Mouse (Mus musculus): ENCODE results near the gene Trim3. TPM values are rescaled to one million over a fixed set of nuclear protein-coding genes. Genes with fewer than 3 reads are reported as not detected.
A peak's percentile ranks its signal among the peaks of the same experiment; 100 is the strongest.

Trim3 gene
- polyA plus RNA-seq, 1 experiment: 15.9 TPM

DNA sequence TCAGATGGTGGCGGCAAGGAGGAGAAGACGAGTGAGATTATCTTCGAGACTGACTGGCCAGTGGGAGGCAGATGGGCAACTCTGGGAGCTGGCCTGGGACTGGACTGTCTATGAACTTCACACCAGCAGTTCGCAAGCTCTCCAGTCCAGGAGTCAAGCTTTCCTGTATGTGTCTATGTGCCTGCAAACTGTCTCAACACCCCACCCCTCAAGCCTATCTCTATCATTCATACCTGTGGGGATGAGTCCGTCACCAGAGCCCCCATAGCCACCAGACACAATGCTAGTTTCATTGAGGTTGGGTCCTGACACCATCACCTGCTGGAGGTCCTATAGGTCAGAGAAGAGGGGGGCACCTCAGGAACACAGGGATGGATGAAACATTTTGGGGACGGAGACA is 5.4 kb upstream of the Trim3 start:
- no peak for TF ChIP-seq POLR2A (IDR thresholded peaks at IDR 0.05; ENCODE audit: borderline replicate concordance, control insufficient read depth, low read depth, low read length)
- no peak for TF ChIP-seq CTCF (IDR thresholded peaks at IDR 0.05; ENCODE audit: control insufficient read depth, insufficient read depth, low read length)
- H3K4me1 ChIP-seq (ENCODE audit: control insufficient read depth, insufficient read depth, low read length): peaks cover 1% of the 10 kb centered on the region; the same call in 1 of the 2 replicates
- H3K4me3 ChIP-seq (replicated peaks; ENCODE audit: control insufficient read depth, low read depth, low read length): no peak overlapping the region
- 83% methylated on average over 6 of the region's 6 CpGs for WGBS
- H3K27ac ChIP-seq (ENCODE audit: control insufficient read depth, insufficient read depth, low read depth, low read length, poor library complexity): no peak overlapping the region

DNA sequence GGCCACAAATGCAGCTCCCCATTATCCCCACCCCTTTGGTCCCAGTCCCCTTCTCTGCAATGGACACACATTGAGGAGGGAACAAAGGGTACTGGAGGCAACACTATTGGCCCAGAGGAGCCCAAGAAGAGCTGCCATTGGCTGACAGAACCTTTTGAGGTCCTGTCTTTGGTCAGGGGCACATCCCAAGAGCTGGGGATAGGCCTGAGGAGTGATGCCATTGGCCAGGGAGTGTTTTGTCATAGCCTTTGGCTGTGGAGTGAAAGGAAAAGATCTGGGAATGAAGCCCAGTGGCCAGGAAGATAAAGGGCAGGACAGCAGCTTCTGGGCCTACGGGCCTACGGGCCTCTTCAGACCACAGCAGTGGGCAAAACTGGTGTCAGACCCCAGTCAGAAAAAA is 2.4 kb upstream of the Trim3 start:
- whole genome bisulfite sequencing: 89% methylated on average over 2 of the region's 2 CpGs

DNA sequence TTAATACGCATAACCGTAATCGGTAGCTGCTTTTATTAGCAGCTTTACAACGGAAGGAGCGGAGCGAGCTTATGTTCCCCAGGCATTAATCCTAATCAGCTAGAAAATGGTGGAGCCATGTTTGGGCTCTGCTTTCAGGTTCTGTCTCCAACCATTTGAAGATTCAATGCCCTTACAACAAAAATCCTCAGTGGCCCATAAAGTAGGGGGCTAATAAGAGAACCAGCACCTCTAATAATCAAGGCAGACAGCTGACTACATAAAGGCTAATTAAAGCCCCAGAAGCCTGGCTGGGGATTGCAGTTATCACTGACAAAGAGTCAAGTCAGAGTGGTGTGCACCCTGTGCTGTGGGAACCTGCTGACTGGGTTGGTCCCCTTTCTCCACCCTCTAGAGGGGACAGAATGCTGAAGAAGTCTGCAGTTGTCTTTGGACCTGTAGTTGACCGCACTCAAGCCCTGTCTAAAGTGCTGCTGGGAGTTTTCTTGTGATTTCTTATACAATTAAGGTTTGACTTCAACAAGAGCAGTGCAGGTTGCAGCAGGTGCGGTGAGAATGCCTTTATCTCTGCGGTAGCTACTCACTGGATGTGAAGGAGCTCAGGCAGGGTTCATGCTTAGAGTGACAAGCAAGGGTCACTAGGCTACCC is 1.0 kb upstream of the Trim3 start:
- H3K4me1 ChIP-seq (ENCODE audit: control insufficient read depth, insufficient read depth, low read length): no peaks in the 10 kb centered on the region; the same call in 1 of the 2 replicates
- TF ChIP-seq CTCF (IDR thresholded peaks at IDR 0.05; ENCODE audit: control insufficient read depth, insufficient read depth, low read length) (no peak), POLR2A (IDR thresholded peaks at IDR 0.05; ENCODE audit: borderline replicate concordance, control insufficient read depth, low read depth, low read length) (no peak)
- WGBS: 57% methylated on average over 9 of the region's 9 CpGs
- no peak overlapping the region for H3K4me3 ChIP-seq (replicated peaks; ENCODE audit: control insufficient read depth, low read depth, low read length)
- H3K27ac ChIP-seq (ENCODE audit: control insufficient read depth, insufficient read depth, low read depth, low read length, poor library complexity): no peak overlapping the region

More for the DNA sequence above, 2.4 kb upstream of the Trim3 start:
- Histone ChIP-seq H3K4me3 (replicated peaks; ENCODE audit: control insufficient read depth, low read depth, low read length) (no peak overlapping the region), H3K27ac (ENCODE audit: control insufficient read depth, insufficient read depth, low read depth, low read length, poor library complexity) (no peak overlapping the region), H3K4me1 (ENCODE audit: control insufficient read depth, insufficient read depth, low read length) (no peaks in the 10 kb centered on the region; the same call in 1 of the 2 replicates)
- TF ChIP-seq CTCF (IDR thresholded peaks at IDR 0.05; ENCODE audit: control insufficient read depth, insufficient read depth, low read length) (no peak), POLR2A (IDR thresholded peaks at IDR 0.05; ENCODE audit: borderline replicate concordance, control insufficient read depth, low read depth, low read length) (no peak)

DNA sequence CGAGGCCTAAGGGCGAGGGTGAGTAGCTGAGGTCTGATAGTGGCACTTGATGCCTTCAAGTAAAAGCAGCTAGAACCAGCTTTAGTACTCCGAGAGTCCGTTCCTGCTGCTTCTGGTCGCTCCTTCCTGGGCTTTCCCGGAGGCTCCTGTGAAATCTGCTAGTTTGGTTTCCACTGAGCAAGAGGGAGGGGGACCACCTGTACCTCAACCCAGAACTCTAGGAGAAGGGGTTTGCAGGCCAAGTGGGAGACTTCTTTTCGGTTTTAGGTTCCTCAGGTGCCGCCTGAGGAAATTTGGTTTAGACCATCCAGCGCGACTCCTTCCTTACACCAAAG is 397 bp upstream of the Trim3 start:
- Histone ChIP-seq H3K4me3 (replicated peaks; ENCODE audit: control insufficient read depth, low read depth, low read length) (peak overlapping the region; percentile 73), H3K4me1 (ENCODE audit: control insufficient read depth, insufficient read depth, low read length) (no peaks in the 10 kb centered on the region; the same call in 1 of the 2 replicates), H3K27ac (ENCODE audit: control insufficient read depth, insufficient read depth, low read depth, low read length, poor library complexity) (no peak overlapping the region; the same call in 1 of the 2 replicates)
- TF ChIP-seq POLR2A (IDR thresholded peaks at IDR 0.05; ENCODE audit: borderline replicate concordance, control insufficient read depth, low read depth, low read length) (no peak), CTCF (IDR thresholded peaks at IDR 0.05; ENCODE audit: control insufficient read depth, insufficient read depth, low read length) (no peak)
- 1% methylated on average over 10 of the region's 10 CpGs for whole genome bisulfite sequencing

DNA sequence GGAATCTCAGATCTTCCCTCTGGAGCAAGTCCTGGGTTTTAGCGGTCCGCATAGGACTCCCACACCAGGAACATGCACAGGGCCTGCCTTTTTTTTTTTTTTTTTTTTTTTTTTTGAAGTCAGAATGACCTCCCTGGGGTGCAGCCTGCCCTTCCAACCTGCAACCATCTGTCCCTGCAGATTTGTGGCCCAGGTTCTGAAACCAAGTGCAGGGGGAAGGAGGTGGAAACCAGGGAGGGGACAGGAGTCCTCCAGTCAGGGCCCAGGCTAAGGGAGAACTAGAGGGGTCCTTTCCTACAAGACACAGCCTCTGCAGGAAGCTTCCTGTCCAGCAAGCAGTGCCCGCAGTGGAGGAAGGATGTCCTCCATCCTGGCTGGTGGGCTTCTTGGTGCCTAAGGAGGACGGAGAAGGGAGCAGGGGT is 809 bp downstream of the Trim3 start:
- WGBS: 38% methylated on average over 4 of the region's 4 CpGs

DNA sequence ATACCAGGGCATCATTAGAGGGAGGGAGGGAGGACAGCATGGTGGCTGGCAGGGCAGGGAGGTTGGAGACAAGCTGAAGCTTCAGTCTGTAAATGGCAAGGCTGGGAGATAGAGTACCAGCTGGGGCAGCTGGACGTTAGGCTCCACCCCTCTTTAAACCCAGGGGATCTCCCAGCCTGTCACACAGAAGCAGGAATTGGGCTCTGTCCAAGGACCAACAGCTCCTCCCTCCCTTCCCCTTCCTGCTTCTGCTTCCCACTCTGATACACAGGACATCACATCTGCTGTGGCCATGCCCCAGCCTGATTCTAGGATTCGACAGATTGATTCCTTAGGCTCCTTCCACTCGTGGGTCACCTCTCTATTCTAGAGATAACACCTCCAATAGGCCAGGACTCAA is 4.7 kb downstream of the Trim3 start:
- no peak overlapping the region for H3K4me3 ChIP-seq (replicated peaks; ENCODE audit: control insufficient read depth, low read depth, low read length)
- WGBS: 14% methylated on average over 3 of the region's 3 CpGs
- TF ChIP-seq POLR2A (IDR thresholded peaks at IDR 0.05; ENCODE audit: borderline replicate concordance, control insufficient read depth, low read depth, low read length): no peak
- no peak for TF ChIP-seq CTCF (IDR thresholded peaks at IDR 0.05; ENCODE audit: control insufficient read depth, insufficient read depth, low read length)
- H3K4me1 ChIP-seq (ENCODE audit: control insufficient read depth, insufficient read depth, low read length): peaks cover 3% of the 10 kb centered on the region; the same call in 1 of the 2 replicates
- no peak overlapping the region for H3K27ac ChIP-seq (ENCODE audit: control insufficient read depth, insufficient read depth, low read depth, low read length, poor library complexity)

More for the DNA sequence above, 809 bp downstream of the Trim3 start:
- Histone ChIP-seq H3K4me3 (replicated peaks; ENCODE audit: control insufficient read depth, low read depth, low read length) (peak overlapping the region; percentile 39), H3K27ac (ENCODE audit: control insufficient read depth, insufficient read depth, low read depth, low read length, poor library complexity) (no peak overlapping the region), H3K4me1 (ENCODE audit: control insufficient read depth, insufficient read depth, low read length) (peaks cover 1% of the 10 kb centered on the region; the same call in 1 of the 2 replicates)
- TF ChIP-seq POLR2A (IDR thresholded peaks at IDR 0.05; ENCODE audit: borderline replicate concordance, control insufficient read depth, low read depth, low read length) (no peak), CTCF (IDR thresholded peaks at IDR 0.05; ENCODE audit: control insufficient read depth, insufficient read depth, low read length) (no peak)

DNA sequence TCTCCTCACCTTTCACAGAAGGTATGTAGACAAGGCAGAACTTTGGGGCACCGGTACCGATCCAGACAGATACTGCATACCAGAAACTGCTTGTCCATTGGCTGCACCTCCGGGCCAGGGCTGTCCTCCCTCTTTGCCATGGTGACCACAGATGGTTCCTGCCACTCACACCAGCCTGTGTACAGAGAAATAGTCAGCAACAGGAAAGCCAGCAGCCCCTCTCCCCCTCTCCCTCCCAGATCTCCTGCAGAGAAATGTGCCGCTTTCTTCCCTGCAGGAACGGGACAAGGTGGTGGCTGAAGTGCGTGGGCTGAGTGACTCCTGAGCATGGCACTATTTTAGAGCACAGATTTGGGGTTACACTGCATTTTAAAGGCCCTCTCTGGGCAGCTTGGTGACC is 8.0 kb downstream of the Trim3 start:
- TF ChIP-seq CTCF (IDR thresholded peaks at IDR 0.05; ENCODE audit: control insufficient read depth, insufficient read depth, low read length): no peak
- no peak for TF ChIP-seq POLR2A (IDR thresholded peaks at IDR 0.05; ENCODE audit: borderline replicate concordance, control insufficient read depth, low read depth, low read length)
- Histone ChIP-seq H3K4me3 (replicated peaks; ENCODE audit: control insufficient read depth, low read depth, low read length) (no peak overlapping the region), H3K4me1 (ENCODE audit: control insufficient read depth, insufficient read depth, low read length) (peaks cover 3% of the 10 kb centered on the region; the same call in 1 of the 2 replicates), H3K27ac (ENCODE audit: control insufficient read depth, insufficient read depth, low read depth, low read length, poor library complexity) (no peak overlapping the region)
- 92% methylated on average over 6 of the region's 6 CpGs for WGBS

DNA sequence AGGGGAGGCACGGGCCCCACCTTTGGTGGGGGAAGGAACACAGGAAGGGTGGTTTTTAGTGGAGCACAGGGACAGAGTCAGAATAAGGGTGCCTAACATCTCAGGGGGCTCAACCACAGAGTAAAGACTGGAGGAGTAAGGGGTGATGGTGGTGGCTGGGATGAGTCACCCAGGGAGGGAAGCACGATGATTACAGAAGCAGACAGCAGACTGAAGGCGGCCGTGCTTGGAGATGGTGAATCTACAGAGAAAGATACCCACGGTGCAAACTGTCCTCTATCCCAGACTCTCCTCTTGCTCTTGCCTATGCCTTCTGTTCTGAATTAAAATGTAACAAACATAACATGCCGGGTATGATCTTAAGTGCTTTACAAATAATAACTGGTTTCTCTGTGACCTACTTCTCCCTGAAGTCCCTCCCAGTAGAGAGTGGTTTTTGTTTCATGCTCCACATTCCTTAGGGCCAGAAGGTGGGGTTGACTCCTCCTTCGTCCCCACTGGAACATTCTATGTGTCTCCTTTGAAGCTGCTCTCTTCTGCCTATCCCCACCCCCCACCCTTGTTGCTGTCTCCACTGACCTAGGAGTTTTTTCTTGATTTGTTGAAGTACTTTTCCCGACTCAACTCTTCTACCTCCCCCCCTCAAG is 11.6 kb downstream of the Trim3 start:
- no peak overlapping the region for H3K27ac ChIP-seq (ENCODE audit: control insufficient read depth, insufficient read depth, low read depth, low read length, poor library complexity)
- 78% methylated on average over 8 of the region's 8 CpGs for WGBS
- no peaks in the 10 kb centered on the region for H3K4me1 ChIP-seq (ENCODE audit: control insufficient read depth, insufficient read depth, low read length)
- TF ChIP-seq CTCF (IDR thresholded peaks at IDR 0.05; ENCODE audit: control insufficient read depth, insufficient read depth, low read length): no peak
- TF ChIP-seq POLR2A (IDR thresholded peaks at IDR 0.05; ENCODE audit: borderline replicate concordance, control insufficient read depth, low read depth, low read length): no peak
- no peak overlapping the region for H3K4me3 ChIP-seq (replicated peaks; ENCODE audit: control insufficient read depth, low read depth, low read length)

All from bone marrow, adult 2 months (tissue).